Mouse (Mus musculus) lung, postnatal 0 days (tissue): Measurements from ENCODE around the gene Tdrkh.

Source experiments
- CTCF ChIP-seq: IDR thresholded peaks from 2 replicates; pipeline ENCODE4 v1.5.1; 2016; ENCODE audit warnings: antibody characterized with exemption, mild to moderate bottlenecking
- EP300 ChIP-seq: IDR thresholded peaks from 2 replicates; pipeline ENCODE4 v1.6.1; 2016; ENCODE audit warnings: antibody characterized with exemption, mild to moderate bottlenecking, control low read depth

GRCm38 (mm10) chr3:94449377-94449776 is 36.3 kb downstream of the Tdrkh start:
- TF ChIP-seq CTCF (no peak), EP300 (no peak)
